Mouse (Mus musculus) CH12.LX (cell line): ENCODE data around the gene Rhag. TPM values are rescaled to one million over a fixed set of nuclear protein-coding genes. Genes with fewer than 3 reads are reported as not detected.

Source experiments
- DNase-seq: peaks from one replicate; pipeline ENCODE4 v3.0.0-alpha.2; 2013; ENCODE audit errors: extremely low read depth
- H3K27ac ChIP-seq: 2 replicates; pipeline ENCODE4 v1.5.1; 2012; ENCODE audit warnings: low read depth, mild to moderate bottlenecking, control low read depth, moderate library complexity; ENCODE audit not compliant: insufficient read depth
- H3K27me3 ChIP-seq: replicated peaks from 2 replicates; pipeline ENCODE3; 2012; ENCODE audit warnings: inconsistent platforms
- H3K36me3 ChIP-seq, 2 experiments: replicated peaks in 1 of 2; 2 replicates each; pipeline versions ENCODE3 to v1.6.1; 2012; ENCODE audit warnings: inconsistent platforms in 1 of 2, low read length in 1 of 2, mild to moderate bottlenecking in 1 of 2, mixed read lengths in 1 of 2, moderate library complexity in 1 of 2; ENCODE audit not compliant: control insufficient read depth in 1 of 2, insufficient read depth in 1 of 2
- H3K4me1 ChIP-seq, 2 experiments: 2 replicates each; pipeline ENCODE4 v1.6.1; 2012; ENCODE audit warnings: inconsistent platforms in 1 of 2, moderate library complexity in 1 of 2; ENCODE audit not compliant: insufficient read depth in 2 of 2, control insufficient read depth in 1 of 2
- H3K4me2 ChIP-seq: 2 replicates; pipeline ENCODE4 v1.6.1; 2012; ENCODE audit warnings: low read depth, mild to moderate bottlenecking, control low read depth; ENCODE audit not compliant: poor library complexity, insufficient read depth, severe bottlenecking
- H3K4me3 ChIP-seq, 3 experiments: fragments of 150-350 bp in 1 of 3; sonication (generic) in 1 of 3; replicated peaks in 1 of 3; 2 replicates each; pipeline versions ENCODE3 to v1.5.1; 2011 to 2012; ENCODE audit warnings: low read depth in 2 of 3, low read length in 2 of 3, mild to moderate bottlenecking in 2 of 3, moderate library complexity in 2 of 3, control low read depth in 1 of 3, improper control_type of control experiment in 1 of 3, inconsistent platforms in 1 of 3, mixed read lengths in 1 of 3; ENCODE audit not compliant: poor library complexity in 1 of 3
- H3K79me2 ChIP-seq: replicated peaks from 2 replicates; pipeline ENCODE4 v1.6.1; 2012; ENCODE audit warnings: mild to moderate bottlenecking, moderate library complexity; ENCODE audit not compliant: control insufficient read depth, poor library complexity, insufficient read depth, severe bottlenecking; ENCODE audit errors: extremely low read depth
- H3K9ac ChIP-seq: 2 replicates; pipeline ENCODE4 v1.6.1; 2012; ENCODE audit warnings: low read depth, mild to moderate bottlenecking, control low read depth, moderate library complexity; ENCODE audit not compliant: insufficient read depth
- H3K9me3 ChIP-seq: replicated peaks from 2 replicates; pipeline ENCODE3; 2012; ENCODE audit warnings: low read length, inconsistent platforms, mixed read lengths
- BHLHE40 ChIP-seq: IDR thresholded peaks from 2 replicates; pipeline ENCODE4 v1.6.1; 2011; ENCODE audit warnings: mild to moderate bottlenecking, low read depth, low read length, improper control_type of control experiment
- CHD1 ChIP-seq: IDR thresholded peaks from 2 replicates; pipeline ENCODE4 v1.6.1; 2012; ENCODE audit warnings: low read depth, low read length, improper control_type of control experiment, inconsistent platforms
- CHD2 ChIP-seq: IDR thresholded peaks from 2 replicates; pipeline ENCODE4 v1.6.1; 2011; ENCODE audit warnings: low read length, improper control_type of control experiment
- E2F4 ChIP-seq: IDR thresholded peaks from 2 replicates; pipeline ENCODE4 v1.6.1; 2011; ENCODE audit warnings: low read depth, low read length, improper control_type of control experiment; ENCODE audit not compliant: insufficient replicate concordance
- ELF1 ChIP-seq: IDR thresholded peaks from 2 replicates; pipeline ENCODE4 v1.6.1; 2014; ENCODE audit warnings: low read depth, mild to moderate bottlenecking, inconsistent platforms, low read length, improper control_type of control experiment
- EP300 ChIP-seq: IDR thresholded peaks from 2 replicates; pipeline ENCODE4 v1.6.1; 2011; ENCODE audit warnings: low read length, improper control_type of control experiment
- GABPA ChIP-seq: IDR thresholded peaks from 2 replicates; pipeline ENCODE4 v1.6.1; 2012; ENCODE audit warnings: low read depth, low read length, improper control_type of control experiment, inconsistent platforms; ENCODE audit not compliant: insufficient replicate concordance
- HCFC1 ChIP-seq: IDR thresholded peaks from 2 replicates; pipeline ENCODE4 v1.6.1; 2012; ENCODE audit warnings: low read depth, mild to moderate bottlenecking, inconsistent platforms, low read length, improper control_type of control experiment
- IRF4 ChIP-seq: IDR thresholded peaks from 2 replicates; pipeline ENCODE4 v1.6.1; 2014; ENCODE audit warnings: low read depth, mild to moderate bottlenecking, inconsistent platforms, low read length, improper control_type of control experiment
- JUN ChIP-seq: IDR thresholded peaks from 2 replicates; pipeline ENCODE4 v1.6.1; 2011; ENCODE audit warnings: low read depth, mild to moderate bottlenecking, low read length, improper control_type of control experiment, moderate library complexity; ENCODE audit not compliant: insufficient read depth
- MAFK ChIP-seq: IDR thresholded peaks from 2 replicates; pipeline ENCODE4 v1.6.1; 2011; ENCODE audit warnings: low read length, improper control_type of control experiment; ENCODE audit not compliant: insufficient replicate concordance
- MAZ ChIP-seq: IDR thresholded peaks from 2 replicates; pipeline ENCODE4 v1.6.1; 2012; ENCODE audit warnings: low read depth, mild to moderate bottlenecking, inconsistent platforms, low read length, improper control_type of control experiment, moderate library complexity
- MEF2A ChIP-seq: IDR thresholded peaks from 2 replicates; pipeline ENCODE4 v1.6.1; 2014; ENCODE audit warnings: low read depth, mild to moderate bottlenecking, inconsistent platforms, low read length, improper control_type of control experiment, borderline replicate concordance
- MYC ChIP-seq: IDR thresholded peaks from 2 replicates; pipeline ENCODE4 v1.6.1; 2011; ENCODE audit warnings: low read depth, mild to moderate bottlenecking, improper control_type of control experiment, low read length
- NELFE ChIP-seq: IDR thresholded peaks from 2 replicates; pipeline ENCODE4 v1.6.1; 2011; ENCODE audit warnings: low read depth, low read length, improper control_type of control experiment
- NRF1 ChIP-seq: IDR thresholded peaks from 2 replicates; pipeline ENCODE4 v1.6.1; 2014; ENCODE audit warnings: low read depth, mild to moderate bottlenecking, inconsistent platforms, low read length, improper control_type of control experiment, moderate library complexity
- PAX5 ChIP-seq: IDR thresholded peaks from 2 replicates; pipeline ENCODE4 v1.6.1; 2012; ENCODE audit warnings: low read length, inconsistent platforms, mixed read lengths
- POLR2A ChIP-seq: IDR thresholded peaks from 2 replicates; pipeline ENCODE4 v1.6.1; 2011; ENCODE audit warnings: low read depth, mild to moderate bottlenecking, improper control_type of control experiment, low read length
- SMC3 ChIP-seq: IDR thresholded peaks from 2 replicates; pipeline ENCODE4 v1.6.1; 2011; ENCODE audit warnings: low read depth, low read length, improper control_type of control experiment
- TBP ChIP-seq: conservative IDR thresholded peaks from 2 replicates; pipeline ENCODE4 v1.6.1; 2011; ENCODE audit warnings: low read depth, low read length, improper control_type of control experiment
- UBTF ChIP-seq: IDR thresholded peaks from 2 replicates; pipeline ENCODE4 v1.6.1; 2012; ENCODE audit warnings: low read depth, mild to moderate bottlenecking, inconsistent platforms, low read length, improper control_type of control experiment, moderate library complexity
- USF1 ChIP-seq: IDR thresholded peaks from 2 replicates; pipeline ENCODE4 v1.6.1; 2014; ENCODE audit warnings: low read depth, mild to moderate bottlenecking, inconsistent platforms, low read length, improper control_type of control experiment
- USF2 ChIP-seq: conservative IDR thresholded peaks from 2 replicates; pipeline ENCODE4 v1.6.1; 2011; ENCODE audit warnings: low read depth, low read length, improper control_type of control experiment
- ZKSCAN1 ChIP-seq: IDR thresholded peaks from 2 replicates; pipeline ENCODE4 v1.6.1; 2012; ENCODE audit warnings: low read depth, inconsistent platforms, low read length, improper control_type of control experiment, borderline replicate concordance
- ZMIZ1 ChIP-seq: IDR thresholded peaks from 2 replicates; pipeline ENCODE4 v1.6.1; 2012; ENCODE audit warnings: low read depth, mild to moderate bottlenecking, inconsistent platforms, low read length, improper control_type of control experiment
- ZNF384 ChIP-seq: IDR thresholded peaks from 2 replicates; pipeline ENCODE4 v1.6.1; 2012; ENCODE audit warnings: low read depth, low read length, improper control_type of control experiment, inconsistent platforms
- dilution Hi-C: fragments of 300-500 bp; cut with MboI; formaldehyde crosslinking; loops from 2 replicates; pipeline ENCODE4 v1.14.3; 2020; ENCODE audit warnings: low sequenced_read_pairs; ENCODE audit not compliant: extremely low pct_unique_long_range_greater_than_20kb, extremely low pct_ligation_motif_present
- in situ Hi-C: fragments of 300-500 bp; cut with MboI; formaldehyde crosslinking; loops from 3 replicates; pipeline ENCODE4 v1.14.3; 2019; ENCODE audit warnings: low sequenced_read_pairs, low pct_ligation_motif_present, low pct_unique_long_range_greater_than_20kb, mixed read lengths
- polyA plus RNA-seq: library from polyadenylated mRNA; unstranded; fragments of >175 nt; gene quantifications from 2 replicates; pipeline ENCODE4 v1.2.1, GENCODE M21; 2012; ENCODE audit warnings: low read depth; ENCODE audit not compliant: insufficient read length
- total RNA-seq, 2 experiments: library from RNA; depleted of rRNA; stranded (reverse); fragments of 300-350 nt in 1 of 2; fragments of >200 nt in 1 of 2; gene quantifications; 2 replicates each; pipeline ENCODE4 v1.2.3; 2012 to 2014

The Rhag gene
- total and polyA plus RNA-seq, 3 experiments, result not detected

GRCm38 (mm10) chr17:40802707-40803340 is 8.1 kb upstream of the Rhag start:
- no peak for DNase-seq
- Histone ChIP-seq H3K27ac (no peak overlapping the region), H3K4me3 (no peak overlapping the region), H3K9me3 (peaks cover 2% of the 10 kb centered on the region), H3K4me1 (no peaks in the 10 kb centered on the region), H3K9ac (no peak overlapping the region), H3K4me2 (no peak overlapping the region), H3K36me3 (no peaks in the 10 kb centered on the region), H3K27me3 (no peaks in the 10 kb centered on the region), H3K79me2 (no peaks in the 10 kb centered on the region)
- in situ Hi-C loops, result no loop called here
- no peak for TF ChIP-seq UBTF
- no peak for TF ChIP-seq USF1
- no peak for TF ChIP-seq MAZ
- no peak for TF ChIP-seq POLR2A
- no peak for TF ChIP-seq NELFE
- TF ChIP-seq ELF1, result no peak
- TF ChIP-seq MAFK, result no peak
- no peak for TF ChIP-seq GABPA
- TF ChIP-seq SMC3, result no peak
- no peak for TF ChIP-seq HCFC1
- no peak for TF ChIP-seq MEF2A
- no peak for TF ChIP-seq ZNF384
- TF ChIP-seq ZKSCAN1, result no peak
- TF ChIP-seq E2F4, result no peak
- no peak for TF ChIP-seq JUN
- no peak for TF ChIP-seq CHD1
- TF ChIP-seq BHLHE40, result no peak
- dilution Hi-C loops, result no loop called here

- no peak overlapping the region for H3K9ac ChIP-seq
- no peaks in the 10 kb centered on the region for H3K4me1 ChIP-seq
- no peaks in the 10 kb centered on the region for H3K79me2 ChIP-seq
- DNase-seq, result no peak
- dilution Hi-C loops (no loop called here), in situ Hi-C loops (no loop called here)
- no peaks in the 10 kb centered on the region for H3K36me3 ChIP-seq
- H3K27ac ChIP-seq, result no peak overlapping the region
- H3K27me3 ChIP-seq, result no peaks in the 10 kb centered on the region
- H3K4me3 ChIP-seq, result no peak overlapping the region
- no peak overlapping the region for H3K4me2 ChIP-seq
- H3K9me3 ChIP-seq, result peaks cover 9% of the 10 kb centered on the region
- no peak for TF ChIP-seq NRF1
- TF ChIP-seq MEF2A, result no peak
- no peak for TF ChIP-seq BHLHE40
- TF ChIP-seq ZMIZ1, result no peak
- no peak for TF ChIP-seq CHD2
- TF ChIP-seq USF2, result no peak
- TF ChIP-seq CHD1, result no peak
- TF ChIP-seq GABPA, result no peak
- TF ChIP-seq MYC, result no peak
- TF ChIP-seq ZKSCAN1, result no peak
- TF ChIP-seq IRF4, result no peak
- no peak for TF ChIP-seq ELF1
- TF ChIP-seq JUN, result no peak
- no peak for TF ChIP-seq EP300
- no peak for TF ChIP-seq SMC3
- no peak for TF ChIP-seq PAX5
- no peak for TF ChIP-seq UBTF
- TF ChIP-seq TBP, result no peak
- TF ChIP-seq POLR2A, result no peak
Observed at GRCm38 (mm10) chr17:40806550-40806949, 4.4 kb upstream of the Rhag start.
